Mouse (Mus musculus): ENCODE data around the gene Nck2.

- no peak for TF ChIP-seq CTCF (conservative IDR thresholded peaks at IDR 0.05; ENCODE audit: insufficient read depth, insufficient read length, low read depth, low read length)
- TF ChIP-seq POLR2A (IDR thresholded peaks at IDR 0.05; ENCODE audit: low read depth, low read length): no peak
These were observed 58.4 kb downstream of the Nck2 start for GRCm38 (mm10) chr1:43502792-43503146.

Data from kidney, adult 2 months (tissue).